Comparison of ENCODE assay signal across 15 mouse cellular contexts in the genomic region with DNA sequence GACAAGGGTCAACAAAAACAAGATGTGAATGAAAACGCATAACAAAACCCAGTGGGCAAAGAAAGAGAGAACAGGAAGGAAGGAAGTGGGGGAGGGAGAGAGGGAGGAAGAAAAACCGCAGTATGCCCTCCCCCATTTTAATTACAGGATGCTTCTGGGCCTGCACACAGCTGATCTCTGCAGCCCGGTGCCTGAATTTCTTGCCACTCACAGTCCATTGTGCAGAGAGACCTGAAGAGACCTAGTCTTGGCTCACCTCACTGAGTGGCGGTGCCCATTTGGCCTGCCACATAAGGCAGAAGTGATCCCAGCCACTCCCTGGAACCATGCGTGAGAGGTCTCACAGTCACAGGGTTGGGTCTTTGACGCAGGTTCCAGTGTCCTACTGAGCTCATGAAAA. TPM values are rescaled to one million over a fixed set of nuclear protein-coding genes. Genes with fewer than 3 reads are reported as not detected.
DNase-seq lines count a peak whose midpoint lies in the region; ATAC-seq and TF ChIP-seq lines count a peak whose summit lies in the region.
"Had no signal": no experiment of that assay in that cellular context is flagged by ENCODE, and none has a peak within 500 bp of the region (broad histone marks: within the 10 kb centered on the region; RNA-seq: fewer than 3 reads in every experiment).

No protein-coding gene starts in this region.

- WGBS in kidney, embryonic 14.5 days: 44% methylated on average over 6 of the region's 6 CpGs
- WGBS in thymus, adult 2 months: 39% methylated on average over 6 of the region's 6 CpGs

- no peak for DNase-seq in kidney, postnatal 25 days
- DNase-seq in thymus, adult 2 months: peak; percentile 50
- DNase-seq in frontal cortex, postnatal 14 days (ENCODE audit: low spot score in 2 of 2): no peak
- DNase-seq in layer of hippocampus, postnatal 14 days (ENCODE audit: low spot score in 2 of 2): no peak
- DNase-seq: adrenal gland, adult 2 months; cerebellum, adult 11 months had no signal

- H3K27me3 ChIP-seq in kidney, embryonic 14.5 days (ENCODE audit: control insufficient read depth, insufficient read depth, low read length): no peaks in the 10 kb centered on the region
- no peaks in the 10 kb centered on the region for H3K27me3 ChIP-seq in thymus, adult 2 months (ENCODE audit: control insufficient read depth, insufficient read depth, low read length)
- H3K27me3 ChIP-seq: forebrain, embryonic 13.5 days; hindbrain, embryonic 15.5 days had no signal

- 0 out of 2 replicates have a peak, but pooled peaks cover 3% of the 10 kb centered on the region for H3K4me1 ChIP-seq in kidney, embryonic 14.5 days (ENCODE audit: control insufficient read depth, insufficient read depth, low read length)
- peaks cover 32% of the 10 kb centered on the region for H3K4me1 ChIP-seq in thymus, adult 2 months (replicated peaks; ENCODE audit: control insufficient read depth, insufficient read depth, low read length)
- H3K4me1 ChIP-seq: forebrain, embryonic 13.5 days; hindbrain, embryonic 15.5 days had no signal

- H3K4me2 ChIP-seq in kidney, embryonic 14.5 days (replicated peaks; ENCODE audit: low read depth, low read length): no peak overlapping the region
- H3K4me2 ChIP-seq: forebrain, embryonic 13.5 days; hindbrain, embryonic 15.5 days had no signal

- H3K9ac ChIP-seq in kidney, embryonic 14.5 days (ENCODE audit: low read depth, low read length): no peak overlapping the region
- H3K9ac ChIP-seq: forebrain, embryonic 13.5 days; hindbrain, embryonic 15.5 days had no signal

- H3K4me3 ChIP-seq in kidney, embryonic 14.5 days (ENCODE audit: low read length): no peak overlapping the region
- H3K4me3 ChIP-seq in thymus, adult 2 months (ENCODE audit: control insufficient read depth, insufficient read depth, low read length): no peak overlapping the region
- H3K4me3 ChIP-seq: forebrain, embryonic 13.5 days; hindbrain, embryonic 15.5 days had no signal

- peak; percentile 32; the same call in 1 of the 2 replicates for ATAC-seq in kidney, embryonic 14.5 days (ENCODE audit: low FRiP score, low TSS enrichment)
- peak; percentile 64 for ATAC-seq in CD4-positive, CD25-positive, alpha-beta regulatory T cell, adult 4 months
- ATAC-seq in hematopoietic stem cell, adult 5-6 weeks (replicated peaks in 1 of 2; ENCODE audit: insufficient read depth in 1 of 2, low FRiP score in 2 of 2, low TSS enrichment in 1 of 2, low read depth in 1 of 2, poor library complexity in 2 of 2, severe bottlenecking in 2 of 2): peak; percentile 34 to 51; a peak in 2 of 4 replicates
- ATAC-seq in cerebellum, adult (ENCODE audit: insufficient number of reproducible peaks, low FRiP score, low TSS enrichment): no peak
- ATAC-seq: forebrain, embryonic 13.5 days had no signal

- H3K9me3 ChIP-seq in kidney, embryonic 14.5 days (ENCODE audit: control insufficient read depth, low read length): no peaks in the 10 kb centered on the region
- H3K9me3 ChIP-seq: forebrain, embryonic 13.5 days; hindbrain, embryonic 15.5 days had no signal

- H3K36me3 ChIP-seq in kidney, embryonic 14.5 days (ENCODE audit: control insufficient read depth, insufficient read depth, low read length): no peaks in the 10 kb centered on the region
- no peaks in the 10 kb centered on the region for H3K36me3 ChIP-seq in thymus, adult 2 months (ENCODE audit: control insufficient read depth, insufficient read depth, low read length)
- H3K36me3 ChIP-seq: hindbrain, embryonic 15.5 days had no signal

- no peak for TF ChIP-seq CTCF in thymus, adult 2 months (IDR thresholded peaks at IDR 0.05; ENCODE audit: borderline replicate concordance, control insufficient read depth, extremely low read depth, insufficient read depth, low read length, poor library complexity)

- H3K27ac ChIP-seq in kidney, embryonic 14.5 days (ENCODE audit: low read depth, low read length): no peak overlapping the region
- H3K27ac ChIP-seq in thymus, adult 2 months (ENCODE audit: control insufficient read depth, insufficient read depth, low read length): peak overlapping the region; percentile 40
- H3K27ac ChIP-seq: forebrain, embryonic 13.5 days; hindbrain, embryonic 15.5 days had no signal

- no peak for TF ChIP-seq POLR2A in thymus, adult 2 months (IDR thresholded peaks at IDR 0.05; ENCODE audit: control insufficient read depth, extremely low read depth, insufficient read depth, low read length, poor library complexity)

RNA-seq across cellular contexts. Expression of a gene that starts 13.8 kb away (rescaled TPM):
- polyA plus RNA-seq in kidney, embryonic 14.5 days (2014; fragmentation: Nextera tagmentation; extraction: Ambion mirVana): 0.55 TPM in 1 of 2 replicates, not detected in the other
- polyA plus RNA-seq in CD4-positive, CD25-positive, alpha-beta regulatory T cell, adult 4 months (2017; shearing (Covaris generic)): under 1 TPM in 1 of 2 experiments, not detected in 1; 0.69 TPM
- not detected in 2 replicates for total RNA-seq in hematopoietic stem cell, adult 5-6 weeks (2017)
- polyA plus RNA-seq in thymus, adult 2 months (2012; rRNA removed): not detected in 2 replicates
- total RNA-seq in layer of hippocampus, postnatal 14 days (2021): not detected
- total RNA-seq: adrenal gland, adult 2 months; heart, adult 8-10 months; layer of hippocampus, adult 18-20 months had no signal
- polyA plus RNA-seq: adrenal gland, adult 2 months; forebrain, embryonic 13.5 days; limb, embryonic 11.5 days had no signal

RNA-seq across cellular contexts. Expression of a gene that starts 19.2 kb away (rescaled TPM):
- 11.3 and 13.3 TPM in 2 replicates for polyA plus RNA-seq in kidney, embryonic 14.5 days (2014; fragmentation: Nextera tagmentation; extraction: Ambion mirVana)
- 1 to 10 TPM; 5.8 to 6.5 TPM for polyA plus RNA-seq in CD4-positive, CD25-positive, alpha-beta regulatory T cell, adult 4 months (2017; shearing (Covaris generic))
- total RNA-seq in hematopoietic stem cell, adult 5-6 weeks (2017): 2.8 and 2.9 TPM in 2 replicates
- polyA plus RNA-seq in thymus, adult 2 months (2012; rRNA removed): 2.6 and 2.8 TPM in 2 replicates
- 1 to 10 TPM; 9.0 to 9.3 TPM for total RNA-seq in layer of hippocampus, postnatal 14 days (2021)
